Mouse (Mus musculus): ENCODE data around the gene Lmtk3. TPM values are rescaled to one million over a fixed set of nuclear protein-coding genes. Genes with fewer than 3 reads are reported as not detected.

Lmtk3 gene
- polyA plus RNA-seq, 1 experiment from 2014 or later, result 4.1 TPM

- Histone ChIP-seq H3K27me3 (peaks cover 30% of the 10 kb centered on the region), H3K27ac (no peak overlapping the region), H3K36me3 (no peaks in the 10 kb centered on the region), H3K4me1 (peaks cover 12% of the 10 kb centered on the region), H3K4me3 (no peak overlapping the region), H3K4me2 (no peak overlapping the region), H3K9me3 (no peaks in the 10 kb centered on the region), H3K9ac (no peak overlapping the region)
- 55% methylated on average over 6 of the region's 6 CpGs for WGBS
- ATAC-seq (ENCODE audit: insufficient number of reproducible peaks, insufficient read depth, low FRiP score, low TSS enrichment, low read depth), result no peak
Observed at GRCm38 (mm10) chr7:45755703-45756102, 27.8 kb upstream of the Lmtk3 start.

- Histone ChIP-seq H3K27ac (peak overlapping the region; percentile 7; the same call in 1 of the 2 replicates), H3K9me3 (no peaks in the 10 kb centered on the region)
- no peak for ATAC-seq (ENCODE audit: insufficient number of reproducible peaks, insufficient read depth, low FRiP score, low TSS enrichment, low read depth)
Observed at GRCm38 (mm10) chr7:45759400-45759799, 24.1 kb upstream of the Lmtk3 start.

GRCm38 (mm10) chr7:45760151-45760550 lies 23.4 kb upstream of the Lmtk3 start:
- H3K27ac ChIP-seq, result no peak overlapping the region
- no peaks in the 10 kb centered on the region for H3K36me3 ChIP-seq
- H3K4me2 ChIP-seq, result no peak overlapping the region
- no peak overlapping the region for H3K9ac ChIP-seq
- 62% methylated on average over 5 of the region's 5 CpGs for WGBS
- peaks cover 30% of the 10 kb centered on the region for H3K27me3 ChIP-seq
- no peak for ATAC-seq (ENCODE audit: insufficient number of reproducible peaks, insufficient read depth, low FRiP score, low TSS enrichment, low read depth)
- H3K9me3 ChIP-seq, result no peaks in the 10 kb centered on the region
- no peak overlapping the region for H3K4me3 ChIP-seq
- H3K4me1 ChIP-seq, result peaks cover 12% of the 10 kb centered on the region

More at GRCm38 (mm10) chr7:45759400-45759799, 24.1 kb upstream of the Lmtk3 start:
- peak overlapping the region; percentile 57 for H3K9ac ChIP-seq
- peak overlapping the region; percentile 21 for H3K4me3 ChIP-seq
- WGBS, result 9% methylated on average over 24 of the region's 27 CpGs
- peaks cover 30% of the 10 kb centered on the region for H3K27me3 ChIP-seq
- no peaks in the 10 kb centered on the region for H3K36me3 ChIP-seq
- peak overlapping the region; percentile 53 for H3K4me2 ChIP-seq
- H3K4me1 ChIP-seq, result peaks cover 12% of the 10 kb centered on the region

- no peak overlapping the region for H3K4me3 ChIP-seq
- H3K27ac ChIP-seq, result no peak overlapping the region
- H3K27me3 ChIP-seq, result no peaks in the 10 kb centered on the region; the same call in 1 of the 2 replicates
- no peak for ATAC-seq (ENCODE audit: insufficient number of reproducible peaks, insufficient read depth, low FRiP score, low TSS enrichment, low read depth)
- H3K4me2 ChIP-seq, result no peak overlapping the region
- 45% methylated on average over 8 of the region's 8 CpGs for WGBS
- no peaks in the 10 kb centered on the region for H3K9me3 ChIP-seq
- 0 out of 2 replicates have a peak, but pooled peaks cover 4% of the 10 kb centered on the region for H3K4me1 ChIP-seq
- H3K9ac ChIP-seq, result no peak overlapping the region
- no peaks in the 10 kb centered on the region for H3K36me3 ChIP-seq
Observed at GRCm38 (mm10) chr7:45765995-45766394, 17.5 kb upstream of the Lmtk3 start.

DNA sequence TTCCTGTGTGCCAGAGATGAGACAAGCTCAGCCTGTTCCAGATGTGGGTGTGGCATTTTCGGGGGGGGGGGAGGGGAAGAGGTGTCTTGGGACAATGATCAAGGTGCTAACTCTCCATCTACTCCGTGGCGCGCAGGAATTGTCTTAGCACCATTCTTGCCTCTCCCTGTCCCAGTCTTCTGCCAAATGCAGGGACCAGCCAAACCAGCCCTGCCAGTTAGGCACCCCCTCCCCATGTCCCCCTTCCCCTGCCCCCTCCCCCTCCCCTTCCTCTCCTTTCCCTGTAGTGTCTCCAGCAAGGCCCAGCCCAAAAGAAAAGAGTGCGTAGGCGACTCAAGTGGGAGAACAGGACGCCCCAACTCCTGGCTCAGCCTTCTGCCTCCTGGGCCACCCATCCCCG lies 16.8 kb upstream of the Lmtk3 start:
- 0 out of 2 replicates have a peak, but pooled peaks cover 4% of the 10 kb centered on the region for H3K4me1 ChIP-seq
- H3K9ac ChIP-seq, result 0 out of 2 replicates have a peak overlapping the region, but pooled peaks have one; percentile 11
- ATAC-seq (ENCODE audit: insufficient number of reproducible peaks, insufficient read depth, low FRiP score, low TSS enrichment, low read depth), result 0 out of 2 replicates have a peak, but pooled peaks have one; percentile 43
- no peaks in the 10 kb centered on the region for H3K36me3 ChIP-seq
- H3K4me3 ChIP-seq, result no peak overlapping the region
- no peaks in the 10 kb centered on the region for H3K27me3 ChIP-seq
- H3K4me2 ChIP-seq, result no peak overlapping the region
- WGBS, result 42% methylated on average over 8 of the region's 8 CpGs
- no peaks in the 10 kb centered on the region for H3K9me3 ChIP-seq
- no peak overlapping the region for H3K27ac ChIP-seq

DNA sequence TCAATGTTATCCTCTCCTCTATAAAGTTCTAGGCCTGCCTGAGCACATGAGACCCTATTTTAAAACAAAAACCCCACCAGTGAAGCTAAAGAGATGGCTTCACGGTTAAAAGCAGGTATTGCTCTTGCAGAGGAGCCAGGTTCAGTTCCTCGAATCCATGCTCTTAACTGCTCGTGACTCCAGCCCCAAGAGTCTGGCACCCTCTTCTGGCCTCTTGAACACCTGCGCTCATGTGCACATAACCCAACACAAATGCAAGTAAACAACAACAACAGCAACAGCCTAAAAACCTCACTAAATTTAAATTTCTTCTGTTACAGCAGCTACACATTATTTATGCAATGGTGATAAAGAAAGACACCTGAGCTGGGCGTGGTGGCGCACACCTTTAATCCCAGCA lies 16.0 kb upstream of the Lmtk3 start:
- Histone ChIP-seq H3K4me2 (no peak overlapping the region), H3K9me3 (no peaks in the 10 kb centered on the region), H3K27ac (no peak overlapping the region), H3K27me3 (no peaks in the 10 kb centered on the region), H3K36me3 (no peaks in the 10 kb centered on the region), H3K9ac (no peak overlapping the region), H3K4me1 (0 out of 2 replicates have a peak, but pooled peaks cover 4% of the 10 kb centered on the region), H3K4me3 (no peak overlapping the region)
- WGBS, result 92% methylated on average over 6 of the region's 6 CpGs
- no peak for ATAC-seq (ENCODE audit: insufficient number of reproducible peaks, insufficient read depth, low FRiP score, low TSS enrichment, low read depth)

GRCm38 (mm10) chr7:45770427-45771082 lies 13.0 kb upstream of the Lmtk3 start:
- 68% methylated on average over 8 of the region's 8 CpGs for WGBS
- no peak overlapping the region for H3K4me2 ChIP-seq

DNA sequence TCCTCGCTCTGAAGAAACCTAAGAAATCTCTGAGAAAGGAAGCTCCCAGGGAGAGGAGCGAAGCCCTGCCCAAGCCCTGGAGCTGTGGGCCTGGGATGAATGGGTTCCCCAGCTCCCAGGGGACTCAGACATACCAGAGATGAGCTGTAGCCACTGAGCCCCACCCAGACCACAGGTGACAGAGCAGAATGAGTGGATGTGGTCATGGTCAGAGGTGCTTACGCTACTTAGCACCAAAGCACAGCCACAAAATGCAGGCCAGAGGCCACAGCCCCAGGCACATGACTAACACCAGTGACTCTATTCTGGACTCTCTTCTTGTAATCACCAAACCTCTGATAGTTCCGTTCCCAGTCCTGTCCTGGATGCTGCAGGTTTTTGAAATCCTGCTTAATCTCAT lies 12.4 kb upstream of the Lmtk3 start:
- H3K4me3 ChIP-seq, result no peak overlapping the region
- no peak overlapping the region for H3K27ac ChIP-seq
- no peak overlapping the region for H3K9ac ChIP-seq
- no peak for ATAC-seq (ENCODE audit: insufficient number of reproducible peaks, insufficient read depth, low FRiP score, low TSS enrichment, low read depth)
- WGBS, result 46% methylated on average over 4 of the region's 4 CpGs
- no peaks in the 10 kb centered on the region for H3K9me3 ChIP-seq
- H3K4me2 ChIP-seq, result no peak overlapping the region
- H3K27me3 ChIP-seq, result no peaks in the 10 kb centered on the region; the same call in 1 of the 2 replicates
- 0 out of 2 replicates have a peak, but pooled peaks cover 4% of the 10 kb centered on the region for H3K4me1 ChIP-seq
- no peaks in the 10 kb centered on the region for H3K36me3 ChIP-seq

More at GRCm38 (mm10) chr7:45770427-45771082, 13.0 kb upstream of the Lmtk3 start:
- Histone ChIP-seq H3K4me1 (0 out of 2 replicates have a peak, but pooled peaks cover 4% of the 10 kb centered on the region), H3K36me3 (no peaks in the 10 kb centered on the region), H3K27ac (no peak overlapping the region), H3K9ac (no peak overlapping the region), H3K27me3 (no peaks in the 10 kb centered on the region; the same call in 1 of the 2 replicates), H3K4me3 (no peak overlapping the region), H3K9me3 (no peaks in the 10 kb centered on the region)
- ATAC-seq (ENCODE audit: insufficient number of reproducible peaks, insufficient read depth, low FRiP score, low TSS enrichment, low read depth), result no peak

DNA sequence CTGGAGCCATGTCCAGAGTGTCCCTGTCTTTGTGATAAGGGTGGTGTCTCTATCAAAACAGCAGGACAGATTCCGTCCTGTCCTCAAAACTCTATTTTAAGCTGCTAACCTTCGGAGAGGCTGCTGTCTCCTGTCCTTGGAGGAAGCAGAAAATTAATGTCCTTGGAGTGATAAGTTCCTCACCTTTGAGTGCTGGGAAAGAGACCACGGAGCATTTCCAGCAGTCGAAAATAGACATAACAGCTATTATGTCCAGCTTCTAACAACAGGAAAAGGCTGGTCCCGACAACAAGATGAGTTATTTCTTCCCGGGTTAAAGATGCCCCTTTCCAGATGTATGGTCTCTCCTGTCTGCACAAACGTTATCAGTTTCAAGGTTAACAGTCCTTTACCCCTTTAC lies 8.3 kb upstream of the Lmtk3 start:
- H3K4me2 ChIP-seq, result no peak overlapping the region
- no peak overlapping the region for H3K9ac ChIP-seq
- no peaks in the 10 kb centered on the region for H3K4me1 ChIP-seq
- H3K9me3 ChIP-seq, result no peaks in the 10 kb centered on the region
- H3K36me3 ChIP-seq, result no peaks in the 10 kb centered on the region
- H3K27ac ChIP-seq, result no peak overlapping the region
- no peak overlapping the region for H3K4me3 ChIP-seq
- no peak for ATAC-seq (ENCODE audit: insufficient number of reproducible peaks, insufficient read depth, low FRiP score, low TSS enrichment, low read depth)
- H3K27me3 ChIP-seq, result peaks cover 14% of the 10 kb centered on the region
- 80% methylated on average over 7 of the region's 7 CpGs for WGBS

- Histone ChIP-seq H3K9me3 (no peaks in the 10 kb centered on the region), H3K4me2 (peak overlapping the region; percentile 30), H3K4me3 (no peak overlapping the region; the same call in 1 of the 2 replicates), H3K4me1 (peaks cover 5% of the 10 kb centered on the region), H3K9ac (0 out of 2 replicates have a peak overlapping the region, but pooled peaks have one; percentile 16), H3K27me3 (peaks cover 20% of the 10 kb centered on the region), H3K27ac (no peak overlapping the region), H3K36me3 (no peaks in the 10 kb centered on the region)
- WGBS, result 25% methylated on average over 22 of the region's 22 CpGs
- no peak; the same call in 1 of the 2 replicates for ATAC-seq (ENCODE audit: insufficient number of reproducible peaks, insufficient read depth, low FRiP score, low TSS enrichment, low read depth)
Observed at GRCm38 (mm10) chr7:45779081-45779641, 4.4 kb upstream of the Lmtk3 start.

DNA sequence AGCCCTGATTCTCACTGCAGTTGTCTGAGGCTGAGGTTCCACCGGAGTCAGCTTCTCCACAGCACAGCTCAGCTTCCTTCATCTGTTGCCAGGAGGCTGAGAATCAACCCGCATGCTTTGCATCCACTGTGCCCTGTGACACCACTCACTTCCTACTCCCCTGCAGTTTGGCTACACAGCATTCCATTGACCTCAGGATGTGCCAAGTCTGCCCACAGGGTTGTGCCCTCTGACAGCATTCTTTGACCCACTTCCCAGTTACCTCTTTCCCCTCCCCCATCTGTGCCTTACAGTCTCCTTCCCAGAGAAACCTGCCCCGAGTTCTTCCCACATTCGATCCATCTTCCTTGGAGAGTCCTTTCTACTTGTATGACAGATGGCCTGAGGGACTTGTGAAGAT lies 1.3 kb upstream of the Lmtk3 start:
- Histone ChIP-seq H3K9ac (no peak overlapping the region), H3K27me3 (peaks cover 20% of the 10 kb centered on the region), H3K27ac (no peak overlapping the region), H3K9me3 (no peaks in the 10 kb centered on the region), H3K4me3 (no peak overlapping the region), H3K36me3 (no peaks in the 10 kb centered on the region), H3K4me2 (no peak overlapping the region), H3K4me1 (peaks cover 29% of the 10 kb centered on the region)
- ATAC-seq (ENCODE audit: insufficient number of reproducible peaks, insufficient read depth, low FRiP score, low TSS enrichment, low read depth), result no peak
- 63% methylated on average over 4 of the region's 4 CpGs for WGBS

Data from embryonic facial prominence, embryonic 13.5 days (tissue).